Mouse (Mus musculus) C2C12 (cell line): ENCODE data around the gene Swi5. TPM values are rescaled to one million over a fixed set of nuclear protein-coding genes. Genes with fewer than 3 reads are reported as not detected.

ENCODE experiments used
- H3K27me3 ChIP-seq: one replicate; pipeline ENCODE4 v1.6.1; 2011; ENCODE audit not compliant: control insufficient read depth, insufficient read depth, insufficient read length
- H3K36me3 ChIP-seq: one replicate; pipeline ENCODE4 v1.6.1; 2011; ENCODE audit not compliant: control insufficient read depth, insufficient read depth
- H3K4me3 ChIP-seq: one replicate; pipeline ENCODE4 v1.5.1; 2011; ENCODE audit warnings: mild to moderate bottlenecking, control low read depth; ENCODE audit not compliant: poor library complexity, insufficient read depth, severe bottlenecking
- H3K79me2 ChIP-seq: one replicate; pipeline ENCODE4 v1.6.1; 2011; ENCODE audit not compliant: control insufficient read depth, insufficient read depth
- H3K79me3 ChIP-seq: one replicate; pipeline ENCODE4 v1.6.1; 2011; ENCODE audit warnings: low read depth, control low read depth
- H3ac ChIP-seq: one replicate; pipeline ENCODE3; 2011; ENCODE audit warnings: low read depth; ENCODE audit not compliant: control insufficient read depth, insufficient read length
- CEBPB ChIP-seq: IDR thresholded peaks from one replicate; pipeline ENCODE4 v1.6.1; 2011; ENCODE audit warnings: low read depth, mild to moderate bottlenecking, control low read depth, moderate library complexity
- CTCF ChIP-seq: IDR thresholded peaks from one replicate; pipeline ENCODE4 v1.5.1; 2011; ENCODE audit not compliant: control insufficient read depth, insufficient read depth, insufficient read length
- FOSL1 ChIP-seq: IDR thresholded peaks from one replicate; pipeline ENCODE4 v1.8.0; 2011; ENCODE audit warnings: mild to moderate bottlenecking, low read length; ENCODE audit not compliant: poor library complexity, insufficient read depth, severe bottlenecking
- MAX ChIP-seq: IDR thresholded peaks from one replicate; pipeline ENCODE4 v1.6.1; 2011; ENCODE audit warnings: mild to moderate bottlenecking, control low read depth
- MYOD1 ChIP-seq: IDR thresholded peaks from one replicate; pipeline ENCODE4 v1.6.1; 2011; ENCODE audit warnings: low read depth; ENCODE audit not compliant: control insufficient read depth, insufficient read length
- MYOG ChIP-seq: IDR thresholded peaks from one replicate; pipeline ENCODE4 v1.6.1; 2011; ENCODE audit not compliant: control insufficient read depth, insufficient read length; ENCODE audit errors: extremely low read depth
- USF1 ChIP-seq: IDR thresholded peaks from one replicate; pipeline ENCODE4 v1.6.1; 2011; ENCODE audit warnings: low read depth, mild to moderate bottlenecking, control low read depth, moderate library complexity
- polyA plus RNA-seq: library from polyadenylated mRNA; unstranded; fragments of >200 nt; fragmentation: generic; extraction: Trizol; gene quantifications from one replicate; pipeline ENCODE4 v1.2.1, GENCODE M21; 2012; ENCODE audit warnings: missing spikeins

The Swi5 gene
- polyA plus RNA-seq, 1 experiment: 387 TPM

DNA sequence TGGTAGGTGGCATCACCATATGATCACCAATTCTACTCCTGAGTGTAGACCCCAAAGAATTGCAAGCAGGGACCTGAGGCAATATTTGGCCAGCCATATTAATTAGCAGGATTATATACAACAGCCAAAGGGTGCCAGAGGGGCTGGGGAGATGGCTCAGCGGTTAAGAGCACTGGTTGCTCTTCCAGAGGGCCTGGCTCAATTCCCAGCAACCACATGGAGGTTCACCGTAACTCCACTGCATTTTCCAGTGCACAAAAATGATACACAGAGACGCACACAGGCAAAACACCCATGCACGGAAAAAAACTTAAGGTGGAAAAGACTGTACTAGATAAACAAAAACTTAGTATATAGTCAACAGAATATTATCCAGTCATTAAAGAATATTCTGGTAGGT lies 39.3 kb upstream of the Swi5 start:
- Histone ChIP-seq H3K79me3 (no peaks in the 10 kb centered on the region), H3K27me3 (no peaks in the 10 kb centered on the region), H3ac (no peak overlapping the region), H3K79me2 (no peaks in the 10 kb centered on the region), H3K4me3 (no peak overlapping the region), H3K36me3 (no peaks in the 10 kb centered on the region)
- TF ChIP-seq FOSL1 (no peak), MAX (no peak), MYOG (no peak), CEBPB (no peak), USF1 (no peak), CTCF (no peak), MYOD1 (no peak)

DNA sequence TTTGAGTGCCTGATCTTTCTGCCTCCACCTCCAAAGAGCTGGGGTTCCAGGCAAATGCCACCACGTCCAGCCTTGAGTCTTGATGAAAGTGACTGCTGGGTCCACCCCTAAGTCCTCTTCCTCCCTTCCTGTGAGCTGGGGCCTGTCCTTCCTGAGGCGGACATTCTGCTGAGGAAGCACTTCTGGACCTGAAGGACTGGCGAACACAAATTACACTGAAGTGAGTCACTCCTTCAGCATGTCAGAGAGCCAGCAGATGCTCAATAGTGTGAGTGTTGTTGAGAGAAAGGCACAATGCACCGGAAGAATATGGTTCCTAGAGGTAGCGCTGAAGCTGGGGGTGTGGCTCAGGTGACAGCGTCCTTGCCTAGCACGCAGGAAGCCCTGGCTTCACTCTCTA lies 37.5 kb upstream of the Swi5 start:
- Histone ChIP-seq H3K79me3 (no peaks in the 10 kb centered on the region), H3K4me3 (no peak overlapping the region), H3K36me3 (no peaks in the 10 kb centered on the region), H3K79me2 (no peaks in the 10 kb centered on the region), H3K27me3 (no peaks in the 10 kb centered on the region), H3ac (no peak overlapping the region)
- TF ChIP-seq CTCF (no peak), MYOG (no peak), MAX (no peak), USF1 (no peak), MYOD1 (no peak), CEBPB (no peak), FOSL1 (no peak)

DNA sequence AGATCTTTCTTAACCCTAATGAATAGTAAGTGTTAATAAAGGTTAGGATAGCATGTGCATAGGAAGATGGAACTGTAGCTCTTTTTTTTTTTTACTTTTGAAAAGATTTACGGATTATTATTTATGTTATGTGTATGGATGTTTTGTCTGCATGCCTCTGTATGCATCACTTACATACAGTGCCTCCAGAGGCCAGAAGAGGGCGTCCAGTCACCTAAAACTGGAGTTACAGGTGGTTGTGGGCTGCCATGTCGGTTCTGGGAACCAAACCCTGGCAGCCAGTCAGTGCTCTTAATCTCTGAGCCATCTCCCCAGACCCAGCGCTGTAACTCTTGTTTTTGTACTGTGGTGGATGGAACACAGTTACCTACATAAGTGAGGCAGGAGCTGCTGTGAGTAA lies 36.4 kb upstream of the Swi5 start:
- TF ChIP-seq USF1 (no peak), CEBPB (no peak), FOSL1 (no peak), MYOG (no peak), MYOD1 (no peak), MAX (no peak), CTCF (no peak)
- no peaks in the 10 kb centered on the region for H3K79me2 ChIP-seq
- no peaks in the 10 kb centered on the region for H3K36me3 ChIP-seq
- H3K27me3 ChIP-seq: no peaks in the 10 kb centered on the region
- H3ac ChIP-seq: no peak overlapping the region
- H3K79me3 ChIP-seq: no peaks in the 10 kb centered on the region
- no peak overlapping the region for H3K4me3 ChIP-seq

DNA sequence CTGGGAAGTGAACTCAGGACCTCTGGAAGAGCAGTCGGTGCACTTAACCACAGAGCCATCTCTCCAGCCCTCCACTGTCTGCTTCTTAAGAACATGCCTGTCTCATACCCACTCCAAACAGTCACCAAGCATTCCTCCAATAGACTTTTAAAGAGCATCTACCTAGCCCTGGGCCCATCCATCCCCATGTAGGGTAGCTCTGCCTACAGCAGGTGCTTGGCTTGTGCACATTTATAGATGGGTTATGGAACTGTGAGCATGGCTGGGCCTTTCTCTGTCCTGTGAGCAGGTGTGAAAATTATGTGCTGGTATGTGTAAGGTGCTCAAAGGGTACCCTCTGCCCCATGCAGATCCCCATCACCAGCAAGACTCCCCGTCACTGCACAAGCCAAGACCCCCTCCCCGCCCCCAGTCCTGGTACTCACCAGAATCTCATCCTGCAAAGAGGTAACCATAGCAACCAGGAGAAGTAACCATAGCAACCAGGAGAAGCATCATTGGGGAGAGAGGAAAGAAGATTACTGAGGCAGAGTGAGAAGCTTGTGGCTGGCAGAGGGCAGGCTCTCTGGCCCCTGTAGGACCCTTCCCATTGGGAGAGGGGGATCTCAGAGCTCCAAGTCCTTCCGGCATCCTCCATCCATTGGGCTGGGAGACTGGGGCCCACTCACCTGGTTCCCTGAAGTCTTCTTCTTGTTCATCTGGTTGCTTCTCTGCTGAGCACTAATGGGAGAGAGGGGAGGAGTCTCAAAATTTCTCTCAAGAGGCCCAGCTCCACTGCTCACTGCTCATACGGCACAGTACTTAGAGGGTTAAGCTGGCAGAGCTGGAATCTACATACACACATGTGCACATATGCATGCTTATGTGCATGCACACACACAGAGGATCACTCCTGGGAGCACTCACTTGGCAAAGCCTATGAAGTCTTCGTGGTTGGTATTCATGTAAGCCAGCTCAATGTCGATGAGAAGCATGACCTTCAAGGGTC lies 35.2 kb upstream of the Swi5 start:
- H3ac ChIP-seq: no peak overlapping the region
- no peaks in the 10 kb centered on the region for H3K36me3 ChIP-seq
- H3K27me3 ChIP-seq: no peaks in the 10 kb centered on the region
- H3K79me2 ChIP-seq: no peaks in the 10 kb centered on the region
- no peaks in the 10 kb centered on the region for H3K79me3 ChIP-seq
- no peak overlapping the region for H3K4me3 ChIP-seq
- TF ChIP-seq MYOG: no peak
- no peak for TF ChIP-seq FOSL1
- TF ChIP-seq CTCF: no peak
- no peak for TF ChIP-seq MYOD1
- TF ChIP-seq CEBPB: no peak
- no peak for TF ChIP-seq USF1
- no peak for TF ChIP-seq MAX

DNA sequence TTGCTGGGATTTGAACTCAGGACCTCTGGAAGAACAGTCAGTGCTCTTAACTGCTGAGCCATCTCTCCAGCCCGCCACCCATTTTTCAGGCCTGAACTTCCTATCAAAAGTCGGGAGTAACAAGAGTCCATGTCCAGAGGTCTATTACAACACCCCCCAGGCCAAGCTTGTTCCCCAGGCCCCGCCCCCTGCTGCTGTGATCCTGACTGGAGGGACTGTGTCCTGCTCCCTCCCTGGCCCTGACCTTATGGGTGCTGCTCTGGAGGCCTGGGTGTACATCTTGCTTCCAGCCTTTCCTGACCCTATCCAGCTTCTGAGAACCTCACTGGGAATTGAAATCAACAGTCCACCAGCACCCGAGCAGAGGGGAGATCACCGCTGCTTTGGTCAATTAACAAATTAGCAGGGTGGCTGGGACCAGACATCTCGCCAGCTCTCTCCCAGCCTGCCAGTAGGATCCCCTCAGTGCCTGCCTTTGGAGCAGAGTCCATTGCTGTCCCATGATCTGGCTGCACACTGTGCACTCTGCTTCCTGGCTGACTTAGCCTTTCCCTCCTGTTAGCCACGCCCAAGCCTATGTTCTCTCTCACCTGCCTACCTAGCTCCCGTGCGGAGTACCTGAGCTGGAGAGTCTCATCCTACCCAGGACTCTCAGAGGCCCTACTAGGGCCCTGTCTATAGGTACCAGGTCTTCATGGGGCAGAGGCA lies 33.9 kb upstream of the Swi5 start:
- Histone ChIP-seq H3K36me3 (no peaks in the 10 kb centered on the region), H3K27me3 (no peaks in the 10 kb centered on the region), H3ac (no peak overlapping the region), H3K79me2 (no peaks in the 10 kb centered on the region), H3K79me3 (no peaks in the 10 kb centered on the region), H3K4me3 (no peak overlapping the region)
- TF ChIP-seq FOSL1: no peak

DNA sequence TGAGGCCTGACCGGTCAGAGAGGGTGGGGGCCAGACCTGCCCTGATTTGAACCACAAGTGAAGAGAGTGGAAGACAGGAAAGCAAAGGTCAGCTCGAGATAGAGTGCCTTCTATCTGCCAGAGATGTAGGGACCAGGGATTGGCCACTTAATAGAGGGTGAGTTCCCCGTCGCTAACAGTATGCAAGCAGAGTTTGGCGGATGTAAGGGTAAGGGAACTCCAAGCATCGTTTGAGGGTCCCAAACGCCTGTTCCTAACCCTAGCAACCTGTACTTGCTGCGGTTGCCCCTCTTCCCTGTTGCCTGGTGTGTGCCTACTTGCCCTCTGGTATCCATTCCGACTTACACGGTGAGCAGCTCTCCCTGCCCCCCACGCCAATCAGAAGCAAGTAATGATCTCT lies 32.8 kb upstream of the Swi5 start:
- no peak for TF ChIP-seq CTCF
- no peak for TF ChIP-seq FOSL1
- TF ChIP-seq MYOD1: no peak
- no peak for TF ChIP-seq USF1
- TF ChIP-seq CEBPB: no peak
- TF ChIP-seq MYOG: no peak
- no peak for TF ChIP-seq MAX
- H3K4me3 ChIP-seq: no peak overlapping the region

More for the DNA sequence above, 32.8 kb upstream of the Swi5 start:
- Histone ChIP-seq H3K79me3 (no peaks in the 10 kb centered on the region), H3K27me3 (no peaks in the 10 kb centered on the region), H3K36me3 (no peaks in the 10 kb centered on the region), H3K79me2 (no peaks in the 10 kb centered on the region), H3ac (no peak overlapping the region)
